Mouse (Mus musculus): ENCODE data around the gene Kmt2d. TPM values are rescaled to one million over a fixed set of nuclear protein-coding genes. Genes with fewer than 3 reads are reported as not detected.

Gene Kmt2d
- polyA plus RNA-seq, 1 experiment: 33.0 TPM

- Histone ChIP-seq H3K4me3 (ENCODE audit: insufficient read depth, low read length) (no peak overlapping the region), H3K4me1 (ENCODE audit: control insufficient read depth, insufficient read depth, low read length) (0 out of 2 replicates have a peak, but pooled peaks cover 3% of the 10 kb centered on the region), H3K27ac (ENCODE audit: insufficient read depth, low read length) (no peak overlapping the region)
- TF ChIP-seq POLR2A (IDR thresholded peaks at IDR 0.05; ENCODE audit: extremely low read depth, insufficient read depth, low read length): no peak
- no peak for TF ChIP-seq CTCF (IDR thresholded peaks at IDR 0.05; ENCODE audit: extremely low read depth, insufficient read depth, low read length)
These were observed 20.9 kb downstream of the Kmt2d start for GRCm38 (mm10) chr15:98849956-98850600.

GRCm38 (mm10) chr15:98849165-98849564 lies 21.8 kb downstream of the Kmt2d start:
- H3K4me3 ChIP-seq (ENCODE audit: insufficient read depth, low read length): no peak overlapping the region
- 0 out of 2 replicates have a peak, but pooled peaks cover 3% of the 10 kb centered on the region for H3K4me1 ChIP-seq (ENCODE audit: control insufficient read depth, insufficient read depth, low read length)
- H3K27ac ChIP-seq (ENCODE audit: insufficient read depth, low read length): no peak overlapping the region
- TF ChIP-seq CTCF (IDR thresholded peaks at IDR 0.05; ENCODE audit: extremely low read depth, insufficient read depth, low read length) (no peak), POLR2A (IDR thresholded peaks at IDR 0.05; ENCODE audit: extremely low read depth, insufficient read depth, low read length) (no peak)

- Histone ChIP-seq H3K4me3 (ENCODE audit: insufficient read depth, low read length) (no peak overlapping the region), H3K27ac (ENCODE audit: insufficient read depth, low read length) (no peak overlapping the region), H3K4me1 (ENCODE audit: control insufficient read depth, insufficient read depth, low read length) (0 out of 2 replicates have a peak, but pooled peaks cover 3% of the 10 kb centered on the region)
- no peak for TF ChIP-seq CTCF (IDR thresholded peaks at IDR 0.05; ENCODE audit: extremely low read depth, insufficient read depth, low read length)
- TF ChIP-seq POLR2A (IDR thresholded peaks at IDR 0.05; ENCODE audit: extremely low read depth, insufficient read depth, low read length): no peak
These were observed 24.9 kb downstream of the Kmt2d start for GRCm38 (mm10) chr15:98846140-98846539.

- H3K27ac ChIP-seq (ENCODE audit: insufficient read depth, low read length): no peak overlapping the region
- TF ChIP-seq CTCF (IDR thresholded peaks at IDR 0.05; ENCODE audit: extremely low read depth, insufficient read depth, low read length) (no peak), POLR2A (IDR thresholded peaks at IDR 0.05; ENCODE audit: extremely low read depth, insufficient read depth, low read length) (no peak)
- no peak overlapping the region for H3K4me3 ChIP-seq (ENCODE audit: insufficient read depth, low read length)
- 0 out of 2 replicates have a peak, but pooled peaks cover 3% of the 10 kb centered on the region for H3K4me1 ChIP-seq (ENCODE audit: control insufficient read depth, insufficient read depth, low read length)
These were observed 25.9 kb downstream of the Kmt2d start for GRCm38 (mm10) chr15:98845149-98845548.

- Histone ChIP-seq H3K27ac (ENCODE audit: insufficient read depth, low read length) (no peak overlapping the region), H3K4me1 (ENCODE audit: control insufficient read depth, insufficient read depth, low read length) (0 out of 2 replicates have a peak, but pooled peaks cover 3% of the 10 kb centered on the region), H3K4me3 (ENCODE audit: insufficient read depth, low read length) (no peak overlapping the region)
- TF ChIP-seq POLR2A (IDR thresholded peaks at IDR 0.05; ENCODE audit: extremely low read depth, insufficient read depth, low read length): no peak
- TF ChIP-seq CTCF (IDR thresholded peaks at IDR 0.05; ENCODE audit: extremely low read depth, insufficient read depth, low read length): no peak
These were observed 27.3 kb downstream of the Kmt2d start for GRCm38 (mm10) chr15:98843595-98844223.

- TF ChIP-seq POLR2A (IDR thresholded peaks at IDR 0.05; ENCODE audit: extremely low read depth, insufficient read depth, low read length): no peak
- no peak for TF ChIP-seq CTCF (IDR thresholded peaks at IDR 0.05; ENCODE audit: extremely low read depth, insufficient read depth, low read length)
- no peak overlapping the region for H3K27ac ChIP-seq (ENCODE audit: insufficient read depth, low read length)
- H3K4me1 ChIP-seq (ENCODE audit: control insufficient read depth, insufficient read depth, low read length): no peaks in the 10 kb centered on the region
- no peak overlapping the region for H3K4me3 ChIP-seq (ENCODE audit: insufficient read depth, low read length)
These were observed 31.1 kb downstream of the Kmt2d start for GRCm38 (mm10) chr15:98839671-98840585.

GRCm38 (mm10) chr15:98839161-98839560 lies 31.8 kb downstream of the Kmt2d start:
- no peak overlapping the region for H3K27ac ChIP-seq (ENCODE audit: insufficient read depth, low read length)
- H3K4me3 ChIP-seq (ENCODE audit: insufficient read depth, low read length): no peak overlapping the region
- no peaks in the 10 kb centered on the region for H3K4me1 ChIP-seq (ENCODE audit: control insufficient read depth, insufficient read depth, low read length)
- TF ChIP-seq CTCF (IDR thresholded peaks at IDR 0.05; ENCODE audit: extremely low read depth, insufficient read depth, low read length) (no peak), POLR2A (IDR thresholded peaks at IDR 0.05; ENCODE audit: extremely low read depth, insufficient read depth, low read length) (no peak)

- TF ChIP-seq CTCF (IDR thresholded peaks at IDR 0.05; ENCODE audit: extremely low read depth, insufficient read depth, low read length): no peak
- no peak for TF ChIP-seq POLR2A (IDR thresholded peaks at IDR 0.05; ENCODE audit: extremely low read depth, insufficient read depth, low read length)
- H3K27ac ChIP-seq (ENCODE audit: insufficient read depth, low read length): no peak overlapping the region
- no peak overlapping the region for H3K4me3 ChIP-seq (ENCODE audit: insufficient read depth, low read length)
- no peaks in the 10 kb centered on the region for H3K4me1 ChIP-seq (ENCODE audit: control insufficient read depth, insufficient read depth, low read length)
These were observed 33.3 kb downstream of the Kmt2d start for GRCm38 (mm10) chr15:98837743-98838103.

GRCm38 (mm10) chr15:98837006-98837742 lies 33.8 kb downstream of the Kmt2d start:
- Histone ChIP-seq H3K27ac (ENCODE audit: insufficient read depth, low read length) (no peak overlapping the region), H3K4me3 (ENCODE audit: insufficient read depth, low read length) (no peak overlapping the region), H3K4me1 (ENCODE audit: control insufficient read depth, insufficient read depth, low read length) (peaks cover under 1% of the 10 kb centered on the region; the same call in 1 of the 2 replicates)
- TF ChIP-seq POLR2A (IDR thresholded peaks at IDR 0.05; ENCODE audit: extremely low read depth, insufficient read depth, low read length) (no peak), CTCF (IDR thresholded peaks at IDR 0.05; ENCODE audit: extremely low read depth, insufficient read depth, low read length) (no peak)
